Mouse (Mus musculus): ENCODE results near the gene Mau2.
A peak's percentile ranks its signal among the peaks of the same experiment; 100 is the strongest.
"Not testable (repeated sequence)": the region's sequence is repeated elsewhere in the genome, so short reads cannot be mapped to it uniquely, and the experiment has no call there.

The Mau2 gene

DNA sequence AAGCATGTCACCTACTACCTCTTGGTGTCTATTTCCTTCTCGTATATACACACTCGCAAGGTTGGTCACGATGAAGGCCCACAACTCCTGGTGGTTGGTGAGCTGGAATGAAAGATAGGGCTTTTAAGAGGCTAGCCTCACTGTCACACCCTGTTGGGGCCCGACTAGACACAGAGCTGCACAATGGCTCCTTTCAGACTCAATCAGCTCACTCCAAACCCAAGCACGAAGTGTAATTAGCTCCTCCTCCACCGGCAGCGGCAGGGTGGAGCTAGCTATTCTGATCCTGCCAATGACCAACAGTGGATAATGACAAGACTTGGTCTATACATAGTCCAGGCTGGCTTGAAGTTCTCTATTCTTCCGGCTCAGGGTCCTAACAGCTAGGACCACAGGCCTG lies 18.9 kb downstream of the Mau2 start:
- DNase-seq (ENCODE audit: low spot score): no peak

DNA sequence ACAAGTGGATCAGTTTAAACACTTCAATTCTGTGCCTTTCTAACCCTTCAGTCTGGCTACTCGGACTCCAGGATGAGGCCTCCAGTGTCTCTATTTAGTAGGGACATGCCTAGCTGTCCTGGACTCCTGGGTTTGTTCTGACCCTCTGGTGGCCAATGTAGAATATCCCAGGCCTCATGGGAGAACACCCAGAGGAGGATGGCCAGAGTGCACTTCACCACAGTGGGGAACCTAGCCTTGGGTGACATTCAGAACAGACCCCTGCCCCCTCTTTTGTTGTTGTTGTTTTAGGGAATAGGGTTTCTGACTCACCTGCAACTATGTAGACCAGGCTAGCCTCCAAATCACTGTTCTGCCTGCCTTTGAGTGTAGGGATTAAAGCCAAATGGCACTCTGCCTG lies 27.5 kb downstream of the Mau2 start:
- no peak for DNase-seq (ENCODE audit: low spot score)

DNA sequence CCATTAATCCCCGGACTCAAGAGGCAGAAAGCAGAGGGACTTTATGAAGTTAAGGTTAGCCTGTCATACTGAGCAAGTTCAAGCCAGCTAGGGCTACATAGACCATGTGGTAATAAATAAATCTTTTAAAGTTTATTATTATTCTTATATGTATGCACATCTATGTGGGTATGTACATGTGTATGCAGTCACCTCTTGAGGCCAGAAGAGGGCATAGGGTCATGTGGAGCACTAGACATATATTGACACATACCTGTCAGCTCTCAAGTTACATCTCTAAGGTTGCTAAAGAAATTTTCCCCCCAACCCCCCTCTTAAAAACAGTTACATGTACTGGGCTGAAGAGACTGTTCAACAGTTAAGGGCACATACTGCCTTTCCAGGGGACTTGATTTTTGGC lies 29.8 kb downstream of the Mau2 start:
- DNase-seq (ENCODE audit: low spot score): no peak

DNA sequence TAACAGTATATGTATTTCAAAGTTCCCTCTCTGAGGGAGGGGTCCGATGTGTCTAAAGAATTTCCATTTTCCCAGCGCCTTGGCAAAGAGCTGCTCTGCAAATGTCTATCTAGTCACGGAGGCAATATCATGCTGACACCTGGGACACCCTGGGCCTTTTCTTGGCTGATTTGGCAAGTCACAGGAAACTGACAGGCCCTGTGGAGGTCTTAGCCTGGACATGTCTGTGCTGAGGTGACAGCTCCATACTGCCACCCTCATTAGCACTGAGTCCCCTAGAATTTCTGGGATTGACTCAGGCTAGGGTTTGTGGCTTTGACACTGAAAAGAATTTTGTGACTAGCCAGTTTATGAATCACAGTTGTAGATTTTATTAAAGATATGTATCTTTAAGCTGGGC lies 30.2 kb downstream of the Mau2 start:
- DNase-seq (ENCODE audit: low spot score): no peak

DNA sequence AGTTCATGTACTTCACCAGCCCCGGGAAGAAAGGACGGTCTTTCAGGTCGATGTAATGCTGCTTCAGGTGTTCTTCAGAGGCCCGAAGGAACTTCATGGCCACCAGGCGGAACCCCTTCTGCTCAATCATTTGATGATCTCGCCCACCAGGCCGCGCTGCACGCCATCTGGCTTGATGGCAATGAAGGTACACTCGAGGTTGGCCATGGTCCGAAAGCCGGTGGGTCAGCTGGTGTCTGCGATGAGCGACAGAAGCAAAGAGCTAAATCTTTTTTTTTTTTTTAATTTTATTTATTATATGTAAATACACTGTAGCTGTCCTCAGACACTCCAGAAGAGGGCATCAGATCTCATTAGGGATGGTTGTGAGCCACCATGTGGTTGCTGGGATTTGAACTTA lies 31.7 kb downstream of the Mau2 start:
- not testable (repeated sequence) for DNase-seq (ENCODE audit: low spot score)

DNA sequence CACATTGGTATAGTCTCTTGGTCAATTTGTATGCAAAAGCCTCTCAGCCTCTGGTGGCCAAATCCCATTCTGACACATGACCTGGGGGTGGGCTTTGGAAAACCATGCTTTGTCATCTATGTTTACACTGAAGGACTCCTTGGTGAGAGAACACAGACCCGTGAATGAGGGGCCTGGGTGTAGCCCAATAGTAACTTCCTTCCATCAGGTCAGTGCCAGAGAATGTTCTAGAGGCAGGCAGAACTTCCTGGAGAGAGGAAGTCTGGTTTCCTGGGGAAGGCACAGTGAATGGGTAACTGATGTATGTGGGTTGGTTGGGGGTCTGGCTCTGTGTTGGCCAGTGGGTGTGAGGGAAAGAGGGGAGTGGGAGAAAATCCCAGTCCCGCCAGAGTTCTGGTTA lies 37.4 kb downstream of the Mau2 start:
- DNase-seq (ENCODE audit: low spot score): no peak

DNA sequence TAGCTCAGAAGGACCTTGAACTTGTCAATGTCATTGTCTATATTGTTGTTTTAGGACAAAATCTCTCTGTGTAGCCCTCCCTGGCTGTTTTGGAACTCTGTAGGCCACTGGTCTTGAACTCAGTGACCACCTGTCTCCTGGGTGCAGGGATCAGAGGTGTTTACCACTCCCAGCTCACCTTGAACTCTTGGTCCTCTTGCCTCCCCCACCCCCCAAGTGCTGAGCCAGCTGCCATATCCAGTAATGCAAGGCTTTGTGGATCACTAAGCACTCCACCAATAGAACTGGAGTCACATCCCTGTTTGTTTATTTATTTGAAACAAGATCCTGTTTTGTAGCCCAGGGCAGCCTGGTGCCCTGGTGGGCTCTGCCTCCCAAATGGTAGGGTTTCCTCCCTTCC lies 38.2 kb downstream of the Mau2 start:
- no peak for DNase-seq (ENCODE audit: low spot score)

DNA sequence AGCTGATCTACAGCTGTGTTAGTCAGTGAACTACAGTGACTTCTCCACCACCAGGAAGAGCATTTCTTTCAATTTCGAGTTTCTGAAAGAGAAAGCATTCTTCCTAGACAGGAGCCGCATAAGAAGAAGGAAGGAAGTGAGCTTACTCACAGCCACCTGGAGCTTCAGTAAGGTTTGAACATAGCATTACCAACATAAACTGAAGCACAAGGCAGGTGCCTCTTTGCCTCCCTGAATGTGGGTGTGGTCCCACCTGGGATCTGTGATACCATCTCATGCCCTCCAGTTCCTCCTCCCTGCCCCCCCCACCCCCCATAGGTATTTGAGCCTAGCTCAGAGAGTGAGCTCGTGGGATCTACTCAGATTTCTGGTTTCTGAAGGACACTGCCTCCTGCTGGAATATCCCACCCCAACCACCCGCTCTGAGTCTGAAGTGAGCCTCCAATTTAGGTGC lies 39.3 kb downstream of the Mau2 start:
- DNase-seq (ENCODE audit: low spot score): no peak

DNA sequence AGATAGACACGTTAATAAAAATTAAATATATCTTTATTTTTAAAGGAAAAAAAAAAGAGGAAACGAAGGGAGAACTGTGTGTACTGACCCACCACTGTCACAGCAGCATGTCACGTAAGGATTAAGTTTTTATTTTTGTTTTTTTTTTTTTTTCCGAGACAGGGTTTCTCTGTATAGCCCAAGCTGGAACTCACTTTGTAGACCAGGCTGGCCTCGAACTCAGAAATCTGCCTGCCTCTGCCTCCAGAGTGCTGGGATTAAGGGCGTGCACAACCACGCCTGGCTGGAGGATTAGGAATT lies 40.7 kb downstream of the Mau2 start:
- not testable (repeated sequence) for DNase-seq (ENCODE audit: low spot score)

DNA sequence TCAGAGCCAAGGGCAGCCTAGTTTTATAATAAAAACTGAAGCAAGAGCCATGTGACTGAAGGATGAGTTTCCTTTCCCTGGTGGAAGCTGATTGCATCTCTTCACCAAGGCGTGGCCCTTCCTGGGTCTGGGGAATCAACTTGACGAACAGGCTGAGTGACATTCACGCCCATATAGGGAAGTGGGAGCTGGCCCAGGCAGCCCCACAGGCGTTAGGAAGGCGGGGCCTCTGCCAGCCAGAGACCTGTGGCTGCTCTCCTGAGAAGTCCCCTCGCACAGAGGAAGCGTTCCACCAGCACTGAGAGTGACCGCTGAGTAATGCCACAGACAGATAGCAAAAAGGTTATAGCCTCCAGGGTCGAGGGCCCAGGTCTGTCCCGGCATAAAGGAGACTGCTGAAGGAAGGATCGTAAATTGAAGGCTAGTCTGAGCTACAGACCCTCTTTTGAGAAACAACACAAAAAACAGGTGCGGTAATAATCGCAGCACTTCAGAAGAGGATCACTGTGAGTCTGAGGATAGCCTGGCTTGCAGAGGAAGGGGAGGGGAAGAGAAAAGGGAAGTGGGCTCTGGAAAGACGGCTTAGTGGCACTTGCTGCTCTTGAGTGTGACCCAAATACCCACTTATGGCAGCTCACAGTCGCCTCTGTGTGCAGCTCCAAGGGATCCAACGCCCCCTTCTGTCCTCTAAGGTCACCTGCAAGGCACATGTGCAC lies 41.2 kb downstream of the Mau2 start:
- peak; percentile 68 for DNase-seq (ENCODE audit: low spot score)

DNA sequence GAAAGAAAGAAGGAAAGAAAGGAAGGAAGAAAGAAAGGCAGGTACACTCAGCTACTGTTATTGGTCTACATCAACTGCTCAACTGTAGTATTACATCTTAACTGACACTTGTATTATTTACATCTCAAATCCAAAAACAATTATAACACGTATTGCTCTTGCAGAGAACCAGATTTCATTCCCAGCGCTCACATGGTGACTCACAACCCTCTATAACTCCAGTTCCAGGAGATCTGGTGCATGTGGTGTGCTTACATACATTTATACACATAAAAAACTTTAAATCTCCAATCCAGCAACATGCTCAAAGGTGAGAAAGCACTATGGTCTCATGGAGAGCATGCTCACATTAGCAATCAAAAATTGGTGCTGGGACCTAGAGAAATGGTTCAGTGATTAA lies 42.3 kb downstream of the Mau2 start:
- no peak for DNase-seq (ENCODE audit: low spot score)

DNA sequence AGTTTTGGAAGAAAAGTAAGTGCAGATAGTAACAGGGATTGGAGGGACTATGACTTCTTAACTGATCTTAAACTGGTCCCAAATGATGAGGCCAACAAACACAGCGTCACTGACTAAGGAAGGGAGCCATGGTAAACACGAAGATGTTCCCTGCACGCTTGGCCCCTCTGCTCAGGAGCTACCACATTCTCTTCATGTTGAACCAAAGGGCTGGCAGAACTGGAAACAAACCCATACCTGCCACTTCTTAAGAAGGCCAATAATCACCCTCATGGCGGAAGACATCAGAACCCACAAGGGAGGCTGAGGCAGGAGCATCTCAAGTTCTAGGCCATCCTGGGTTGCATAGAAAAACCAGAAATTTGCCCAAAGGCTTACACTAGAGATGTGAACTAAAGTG lies 43.3 kb downstream of the Mau2 start:
- DNase-seq (ENCODE audit: low spot score): no peak

DNA sequence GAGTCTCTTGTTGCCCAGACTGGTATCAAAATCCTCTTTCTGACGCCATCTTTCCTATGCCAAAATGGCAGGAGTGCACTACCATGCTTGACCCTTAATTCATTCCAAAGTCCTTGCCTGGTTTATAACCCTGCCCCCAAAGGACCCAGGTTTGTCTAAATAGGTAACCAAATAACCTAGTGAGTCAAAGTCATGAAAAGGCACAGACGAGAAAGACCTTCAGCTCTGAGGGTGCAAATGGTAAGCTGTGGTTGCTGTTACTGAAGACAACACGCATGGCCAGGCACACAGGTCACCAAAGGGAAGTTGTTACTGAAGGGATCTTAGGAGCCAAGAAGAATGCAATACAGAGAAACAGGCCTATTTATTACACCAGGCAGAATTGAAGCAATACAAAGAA lies 43.8 kb downstream of the Mau2 start:
- DNase-seq (ENCODE audit: low spot score): peak; percentile 43

DNA sequence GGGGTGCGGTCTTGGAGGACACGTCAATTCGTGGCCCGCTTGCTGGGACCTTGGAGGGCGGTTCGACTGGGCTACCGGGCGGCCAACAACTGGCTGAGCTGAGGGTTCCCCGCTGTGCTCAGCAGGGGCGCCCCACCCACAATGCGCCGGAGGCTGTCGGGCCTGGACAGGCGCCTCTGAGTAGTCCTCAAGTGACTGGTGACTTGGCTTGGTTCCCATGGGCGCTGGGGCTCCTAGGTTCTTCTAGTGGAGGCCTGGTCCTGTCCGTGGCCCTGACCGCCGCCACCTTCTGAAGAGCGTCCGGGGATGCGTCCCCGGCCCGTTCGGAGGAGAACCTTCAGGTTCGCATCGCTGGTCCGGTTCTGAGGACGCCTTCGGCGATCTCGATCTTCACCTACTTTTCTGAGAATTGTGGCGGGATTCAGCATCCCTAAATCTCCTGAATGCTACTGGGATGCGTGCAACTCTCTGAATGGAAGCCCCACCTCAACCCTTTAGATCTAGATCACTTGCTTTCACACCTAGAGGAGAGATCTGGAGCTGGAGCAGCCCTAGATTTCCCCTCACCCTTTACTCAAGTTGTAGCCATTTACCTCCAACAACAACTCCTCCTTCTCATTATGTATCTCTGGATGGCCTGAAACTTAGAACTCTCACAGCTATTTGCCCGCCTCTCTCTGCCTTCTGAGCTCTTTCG lies 45.8 kb downstream of the Mau2 start:
- DNase-seq (ENCODE audit: low spot score): no peak

DNA sequence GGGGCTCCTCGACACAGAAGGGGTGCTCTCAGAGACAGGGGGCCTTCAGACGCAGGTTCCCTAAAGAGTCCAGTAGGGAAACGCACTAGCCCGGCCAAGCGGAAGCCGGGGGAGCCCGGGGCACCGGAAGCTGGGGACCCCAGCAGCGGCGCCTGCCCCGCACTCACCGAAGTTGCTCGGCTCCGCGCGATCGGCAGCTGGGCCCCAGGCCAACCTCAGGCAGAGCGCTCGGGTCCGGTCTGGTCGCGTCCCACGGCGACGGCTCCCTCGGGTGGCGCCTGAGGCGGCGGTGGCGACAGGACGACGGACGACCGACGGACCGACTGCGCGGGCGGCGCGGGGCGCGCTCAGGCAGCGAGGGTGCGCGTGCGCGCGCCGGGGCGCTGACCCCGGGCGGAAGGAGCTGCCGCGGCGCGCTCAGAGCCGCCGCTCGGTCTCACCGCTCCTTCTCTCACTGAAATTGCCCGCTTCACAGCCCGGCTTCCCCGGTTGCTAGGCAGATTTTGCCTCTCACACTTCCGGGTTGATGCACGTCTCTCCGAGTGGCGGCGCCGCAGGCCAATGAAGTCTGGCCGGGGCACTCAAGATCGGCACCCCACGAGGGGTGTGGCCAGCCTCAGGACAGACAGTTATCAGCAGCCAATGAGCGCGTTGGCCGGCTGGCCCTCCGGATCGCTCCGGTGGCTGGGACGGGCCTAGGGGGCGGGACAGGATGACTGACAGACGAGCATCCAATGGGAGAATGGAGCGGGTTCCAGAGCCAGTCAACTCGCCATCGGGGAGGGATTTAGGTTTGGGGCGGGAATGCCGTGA lies 46.6 kb downstream of the Mau2 start, which contains the start of gene Gatad2a:
TSS of gene Gatad2a (minus strand) at position 609 of the 813 bp plus-strand sequence.
- DNase-seq (ENCODE audit: low spot score): peak; percentile 100

DNA sequence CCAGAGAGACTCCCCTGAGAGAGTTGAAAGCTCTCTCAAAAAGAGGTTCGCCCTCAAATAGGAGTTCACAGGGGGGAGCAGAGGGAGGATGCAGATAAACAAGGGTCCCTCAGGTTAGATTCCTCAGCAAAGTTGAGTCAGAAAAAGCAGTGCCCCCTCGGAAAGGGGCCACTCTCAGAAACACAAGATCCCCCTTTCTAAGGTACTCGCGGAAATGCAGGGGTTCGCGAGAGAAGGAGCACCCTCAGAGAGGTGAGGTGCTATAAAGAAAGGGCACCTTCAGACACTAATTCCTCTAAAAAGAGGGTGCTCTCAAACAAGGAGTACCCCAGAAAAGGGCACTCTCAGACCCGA lies 47.1 kb downstream of the Mau2 start:
- DNase-seq (ENCODE audit: low spot score): no peak

DNA sequence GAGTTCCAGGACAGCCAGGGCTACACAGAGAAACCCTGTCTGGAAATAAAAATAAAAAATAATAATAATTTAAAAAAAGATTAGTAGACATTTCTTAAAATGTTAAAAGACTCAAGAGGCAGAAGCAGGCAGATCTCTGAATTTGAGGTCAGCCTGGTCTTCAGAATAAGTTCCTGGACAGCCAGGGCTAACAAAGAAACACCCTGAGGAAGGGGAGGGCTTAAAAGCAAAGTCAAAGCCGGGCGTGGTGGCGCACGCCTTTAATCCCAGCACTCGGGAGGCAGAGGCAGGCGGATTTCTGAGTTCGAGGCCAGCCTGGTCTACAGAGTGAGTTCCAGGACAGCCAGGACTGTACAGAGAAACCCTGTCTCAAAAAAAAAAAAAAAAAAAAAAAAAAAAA lies 53.6 kb downstream of the Mau2 start:
- not testable (repeated sequence) for DNase-seq (ENCODE audit: low spot score)

DNA sequence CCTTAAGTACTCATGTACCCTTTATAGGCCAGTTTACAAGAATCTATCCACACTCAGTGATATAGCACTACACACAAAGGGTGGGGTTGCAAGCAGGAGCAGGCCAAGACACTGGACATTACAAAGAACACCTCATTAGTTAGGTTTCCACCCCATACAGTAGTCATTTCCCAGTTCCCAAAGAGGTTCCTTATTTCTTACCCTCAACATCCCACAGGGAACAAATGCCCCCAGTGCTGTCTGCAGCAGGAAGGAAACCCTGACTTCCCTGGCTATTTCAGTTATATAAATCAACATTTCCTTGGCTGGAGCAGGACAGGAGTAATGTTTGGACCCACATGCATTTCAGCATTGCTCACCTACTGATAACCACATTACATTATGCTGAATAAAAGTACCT lies 54.8 kb downstream of the Mau2 start:
- no peak for DNase-seq (ENCODE audit: low spot score)

DNA sequence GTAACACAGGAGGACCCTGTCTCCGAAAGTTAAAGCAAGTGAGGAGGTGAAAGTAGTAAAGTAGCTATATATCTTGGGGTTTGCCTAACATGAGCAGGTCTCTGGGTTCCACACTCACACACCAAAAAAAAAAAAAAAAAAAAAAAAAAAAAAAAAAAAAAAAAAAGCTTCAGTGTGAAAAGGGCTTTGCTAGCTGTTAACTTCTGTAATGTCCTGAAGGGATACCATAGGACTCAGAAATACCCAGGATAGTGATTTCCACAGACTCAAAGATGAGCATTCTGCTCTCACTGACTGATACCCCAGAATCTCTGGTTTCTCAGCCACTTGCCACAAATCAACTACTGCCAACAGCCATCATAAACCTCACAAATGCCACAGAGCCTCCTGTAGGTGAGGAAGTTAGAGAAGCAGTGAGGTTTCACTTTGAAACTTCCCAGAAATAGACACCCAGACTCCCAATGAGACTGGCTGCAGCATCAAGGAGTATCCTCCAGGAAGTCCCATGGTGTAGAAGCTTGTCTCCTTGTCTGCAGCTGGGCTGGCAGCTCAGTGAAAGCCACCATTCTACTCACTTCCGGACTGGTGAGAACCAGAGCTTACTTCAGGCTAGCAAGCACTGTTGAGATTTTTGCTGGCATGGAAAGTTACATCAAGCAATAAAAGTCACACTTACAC lies 57.5 kb downstream of the Mau2 start:
- DNase-seq (ENCODE audit: low spot score): no peak

DNA sequence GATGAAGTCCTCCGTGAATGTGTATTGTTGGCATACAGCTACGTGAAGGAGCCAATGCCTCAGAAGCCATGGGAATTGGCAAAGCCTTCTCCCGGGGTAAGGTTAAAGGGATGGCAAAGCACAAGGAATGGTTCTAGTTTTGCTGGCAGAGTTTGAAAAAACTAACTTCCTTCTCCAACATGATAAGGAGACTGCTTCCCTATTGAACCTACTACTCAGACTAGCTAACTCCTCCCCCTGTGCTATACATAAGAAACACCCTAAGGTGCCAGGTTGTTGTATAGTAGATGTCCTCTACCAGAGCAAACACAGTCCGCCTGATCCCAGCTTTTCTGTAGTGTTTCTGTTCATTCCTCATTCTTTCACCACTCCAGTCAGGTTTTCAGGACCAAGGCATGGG lies 64.1 kb downstream of the Mau2 start:
- no peak for DNase-seq (ENCODE audit: low spot score)

DNA sequence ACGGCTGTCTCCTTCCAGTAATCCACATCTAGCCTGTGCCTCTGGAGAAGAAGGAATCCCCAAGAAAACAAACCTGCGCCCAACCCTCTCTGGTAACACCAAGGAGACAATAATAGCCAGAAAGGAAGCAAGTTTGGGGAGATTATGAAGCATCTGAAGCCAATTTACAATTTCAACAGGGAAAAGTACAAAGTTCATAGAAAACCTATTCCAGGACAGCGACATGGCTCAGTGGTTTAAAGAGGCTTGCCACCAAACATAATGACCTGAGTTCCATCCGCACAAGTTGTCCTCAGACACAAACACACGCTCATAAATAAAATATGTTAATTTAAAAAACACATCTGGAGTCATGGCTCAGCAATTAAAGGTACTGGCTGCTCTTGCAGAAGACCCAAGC lies 67.7 kb downstream of the Mau2 start:
- no peak for DNase-seq (ENCODE audit: low spot score)

DNA sequence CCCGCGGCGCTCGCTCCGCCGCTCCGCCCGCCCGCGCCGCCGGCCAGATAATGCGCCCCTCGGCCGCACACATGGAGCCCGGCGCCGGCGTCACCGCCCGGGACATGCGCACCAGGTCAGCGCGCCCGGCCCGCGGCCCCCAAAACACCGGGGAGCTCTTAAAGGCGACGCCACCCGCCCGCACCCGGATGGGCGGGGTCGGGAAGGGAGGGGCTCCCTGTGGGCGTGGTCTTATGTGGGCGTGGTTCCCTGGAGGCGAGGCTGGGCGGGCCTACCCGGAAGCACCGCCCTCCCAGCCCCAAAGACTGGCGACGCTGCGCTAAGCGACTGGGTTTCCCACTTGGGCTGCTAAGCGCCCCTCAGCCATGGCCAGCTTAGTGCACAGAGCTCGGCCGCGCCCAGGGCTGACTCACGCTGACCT lies 68.3 kb downstream of the Mau2 start:
- DNase-seq (ENCODE audit: low spot score): peak; percentile 96

All from yolk sac, embryonic 10.5 days (tissue).